Mouse (Mus musculus) testis, adult 2 months (tissue): ENCODE results near the gene Foxs1.

Experiments
- CTCF ChIP-seq: fragments of 200-500 bp; IDR thresholded peaks from 2 replicates; pipeline ENCODE4 v1.5.1; 2012; ENCODE audit warnings: low read depth, mild to moderate bottlenecking, inconsistent platforms, low read length, moderate library complexity; ENCODE audit not compliant: control insufficient read depth, insufficient read depth, insufficient replicate concordance
- POLR2A ChIP-seq: fragments of 200-500 bp; IDR thresholded peaks from 2 replicates; pipeline ENCODE4 v1.6.1; 2012; ENCODE audit warnings: low read depth, mild to moderate bottlenecking, inconsistent platforms, low read length, moderate library complexity; ENCODE audit not compliant: control insufficient read depth

- TF ChIP-seq CTCF (no peak), POLR2A (no peak)
These were observed 26.6 kb downstream of the Foxs1 start for GRCm38 (mm10) chr2:152906274-152907037.
